Mouse (Mus musculus) hindlimb bud, embryonic 11.5 days (tissue): ENCODE measurements around the gene Spata31d1b.
"Not testable (repeated sequence)": the region's sequence is repeated elsewhere in the genome, so short reads cannot be mapped to it uniquely, and the experiment has no call there.

ENCODE experiments used
- DNase-seq: peaks from one replicate; pipeline ENCODE4 v3.0.0-alpha.2; 2012; ENCODE audit warnings: low read depth, low spot score; ENCODE audit errors: extremely low spot score

The Spata31d1b gene

GRCm38 (mm10) chr13:59711984-59712383 lies at the start of gene Spata31d1b:
TSS of gene Spata31d1b (plus strand) at chr13:59712284.
- DNase-seq: not testable (repeated sequence)

- no peak for DNase-seq
Observed at GRCm38 (mm10) chr13:59663939-59664712, 48.0 kb upstream of the Spata31d1b start.

DNA sequence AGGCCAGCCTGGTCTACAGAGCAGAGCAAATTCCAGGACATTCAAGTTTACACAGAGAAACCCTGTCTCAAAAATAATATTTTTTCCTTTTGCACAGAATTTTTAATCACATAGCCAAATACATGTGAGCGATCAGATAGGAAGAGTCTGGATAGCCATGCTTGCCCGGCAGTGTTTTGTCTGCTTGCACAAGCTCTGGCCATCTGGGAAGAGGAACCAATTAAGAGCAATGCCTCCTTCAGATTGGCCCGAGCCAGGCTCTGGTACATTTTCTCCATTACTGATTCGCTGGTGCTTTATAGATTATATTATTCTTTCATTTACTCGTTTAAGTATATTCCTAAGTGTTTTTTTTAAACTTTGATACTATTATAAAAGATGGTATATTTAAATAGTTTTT lies 44.3 kb upstream of the Spata31d1b start:
- no peak for DNase-seq

DNA sequence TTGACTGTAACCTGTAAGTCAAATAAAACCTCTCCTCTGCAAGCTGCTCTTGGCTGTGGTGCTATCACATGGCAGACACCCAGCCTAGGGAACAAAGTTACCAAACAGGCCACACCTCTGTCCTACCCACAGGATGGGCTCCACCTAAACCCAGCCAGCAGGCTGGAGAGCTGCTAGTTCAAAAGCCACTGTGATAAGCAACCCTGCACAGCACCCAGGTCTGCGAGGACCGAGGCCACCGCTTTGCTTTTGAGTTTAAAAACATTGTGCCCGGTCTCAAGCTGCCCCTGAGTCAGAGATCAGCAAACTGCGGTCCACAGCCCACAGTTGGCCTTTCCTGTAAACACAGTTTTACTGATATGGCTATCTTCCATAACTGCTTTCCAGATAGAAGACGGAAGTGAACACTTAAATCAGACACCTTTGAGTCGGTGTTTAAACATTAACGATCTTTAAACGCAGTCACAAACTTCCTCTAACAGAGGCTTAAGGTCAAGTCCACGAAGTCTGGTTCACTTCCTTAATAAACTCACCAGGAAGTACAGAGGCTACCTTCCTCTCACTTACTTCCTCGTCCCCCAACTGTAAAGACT lies 43.5 kb upstream of the Spata31d1b start:
- DNase-seq: no peak

DNA sequence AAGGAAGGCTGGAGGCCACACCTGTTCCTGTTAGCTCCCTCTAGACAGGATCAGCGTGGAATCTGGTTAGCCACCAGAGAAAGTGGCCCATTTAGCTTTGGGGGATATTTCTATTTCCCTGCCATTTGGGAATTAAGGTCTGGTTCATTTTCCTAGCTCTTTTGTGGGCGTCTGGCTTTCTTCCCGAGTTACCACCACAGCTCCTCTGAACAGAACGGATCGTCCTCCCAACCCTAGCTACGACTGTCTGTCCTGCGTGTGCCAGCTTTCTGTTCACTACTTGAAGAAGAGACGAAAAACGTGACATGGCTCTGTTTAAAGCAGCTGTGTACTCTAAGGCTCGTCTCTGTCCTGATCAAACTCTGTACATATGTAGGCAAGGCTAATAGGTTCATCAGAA lies 42.1 kb upstream of the Spata31d1b start:
- DNase-seq: no peak

- DNase-seq: no peak
Observed at GRCm38 (mm10) chr13:59671521-59671920, 40.6 kb upstream of the Spata31d1b start.

GRCm38 (mm10) chr13:59672248-59672647 lies 39.8 kb upstream of the Spata31d1b start:
- no peak for DNase-seq

DNA sequence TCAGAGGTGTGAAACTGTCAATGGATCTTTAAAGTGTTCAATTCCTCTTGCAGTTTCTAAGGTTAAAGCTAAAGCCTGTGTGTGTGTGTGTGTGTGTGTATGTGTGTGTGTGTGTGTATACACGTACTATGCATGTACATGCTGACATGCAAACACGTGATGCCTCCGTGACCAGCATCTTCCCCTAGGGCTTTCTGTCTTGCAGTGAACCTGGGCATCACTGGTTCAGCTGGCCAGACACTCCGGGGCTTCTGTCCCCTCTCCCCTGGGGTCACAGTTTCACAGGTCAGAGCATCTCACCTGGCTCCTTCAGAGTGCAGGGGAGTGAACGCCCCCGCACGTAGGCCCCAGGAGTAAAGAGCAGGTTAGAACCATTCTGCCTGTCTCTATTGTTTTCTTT lies 38.5 kb upstream of the Spata31d1b start:
- DNase-seq: no peak

- DNase-seq: no peak
Observed at GRCm38 (mm10) chr13:59674215-59674614, 37.9 kb upstream of the Spata31d1b start.

GRCm38 (mm10) chr13:59674761-59675150 lies 37.3 kb upstream of the Spata31d1b start:
- DNase-seq: peak; percentile 44

- no peak for DNase-seq
Observed at GRCm38 (mm10) chr13:59675151-59676011, 36.7 kb upstream of the Spata31d1b start, which contains the start of gene Golm1. TSS of gene Golm1 (minus strand) at chr13:59675811.

DNA sequence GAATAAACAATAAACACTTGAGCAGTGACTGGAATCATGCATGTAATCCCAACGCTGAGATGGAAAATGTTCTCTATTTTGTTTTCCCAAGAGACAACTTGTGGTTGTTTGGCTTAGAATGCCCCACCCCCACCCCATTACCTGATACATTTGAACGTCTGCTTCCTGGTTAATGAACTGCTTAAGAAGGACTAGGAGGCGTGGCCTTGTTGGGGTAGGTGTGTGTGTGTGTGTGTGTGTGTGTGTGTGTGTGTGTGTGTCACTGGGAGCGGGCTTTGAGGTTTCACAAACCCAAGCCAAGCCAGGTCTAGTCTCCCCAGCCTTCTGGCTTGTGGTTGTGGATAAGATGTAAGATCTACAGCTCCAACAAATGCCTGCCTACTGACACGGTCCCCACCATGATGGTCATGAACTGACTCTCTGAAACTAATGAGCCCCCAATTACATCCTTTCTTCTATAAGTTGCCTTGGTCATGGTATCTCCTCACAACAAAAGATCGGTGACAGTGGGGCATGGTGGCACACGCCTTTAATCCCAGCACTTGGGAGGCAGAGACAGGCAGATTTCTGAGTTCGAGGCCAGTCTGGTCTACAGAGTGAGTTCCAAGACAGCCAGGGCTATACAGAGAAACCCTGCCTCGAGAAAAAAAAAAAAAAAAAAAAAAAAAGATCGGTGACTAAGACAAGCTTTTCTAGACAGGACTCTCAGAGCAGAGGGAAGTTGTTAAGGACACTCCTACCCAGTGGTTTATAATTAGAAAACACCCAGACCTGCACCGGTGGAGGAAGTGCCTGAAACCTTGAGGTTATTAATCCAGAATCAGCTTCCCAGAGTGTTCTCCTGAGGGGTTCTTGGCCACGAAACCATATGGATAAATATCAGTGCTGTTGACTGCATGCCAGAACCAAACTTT lies 35.5 kb upstream of the Spata31d1b start:
- DNase-seq: no peak

DNA sequence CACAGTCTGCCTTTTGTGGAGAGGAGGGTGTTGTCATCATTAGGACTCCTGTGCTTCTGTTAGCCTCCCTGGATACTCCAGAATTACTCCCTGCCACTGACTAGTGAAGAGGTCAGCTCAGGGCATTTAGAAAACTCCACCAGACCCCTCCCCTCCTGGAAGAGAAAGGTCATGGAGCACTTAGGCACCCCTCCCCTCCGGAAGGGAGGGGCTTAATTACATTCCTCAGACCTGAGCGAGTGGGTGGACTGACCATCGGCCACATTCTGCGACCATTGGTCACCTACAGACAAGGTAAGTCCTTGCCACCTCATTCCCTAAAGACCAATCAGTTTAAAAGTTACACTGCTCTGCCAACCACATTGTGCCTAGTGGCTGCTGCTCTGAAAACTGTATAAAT lies 32.8 kb upstream of the Spata31d1b start:
- DNase-seq: no peak

DNA sequence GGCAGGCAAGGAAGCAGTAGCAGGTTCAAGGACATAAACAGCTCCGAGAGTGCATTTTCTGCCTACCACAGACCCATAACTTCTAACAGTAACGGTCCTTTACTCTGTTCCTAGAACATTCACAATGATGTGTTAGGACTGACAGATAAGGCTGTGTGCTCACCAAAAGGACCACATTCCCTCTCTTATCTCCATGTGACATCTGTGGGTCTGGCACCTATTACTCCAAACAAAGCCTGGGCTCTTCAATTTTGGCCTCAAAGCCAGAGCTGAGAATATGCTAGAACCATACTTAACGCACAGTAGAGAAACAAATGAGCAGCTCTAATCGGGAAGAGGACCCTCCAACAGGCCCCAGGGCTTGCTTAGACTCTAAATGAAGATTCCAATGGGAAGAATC lies 32.2 kb upstream of the Spata31d1b start:
- no peak for DNase-seq

GRCm38 (mm10) chr13:59682629-59683028 lies 29.5 kb upstream of the Spata31d1b start:
- no peak for DNase-seq

DNA sequence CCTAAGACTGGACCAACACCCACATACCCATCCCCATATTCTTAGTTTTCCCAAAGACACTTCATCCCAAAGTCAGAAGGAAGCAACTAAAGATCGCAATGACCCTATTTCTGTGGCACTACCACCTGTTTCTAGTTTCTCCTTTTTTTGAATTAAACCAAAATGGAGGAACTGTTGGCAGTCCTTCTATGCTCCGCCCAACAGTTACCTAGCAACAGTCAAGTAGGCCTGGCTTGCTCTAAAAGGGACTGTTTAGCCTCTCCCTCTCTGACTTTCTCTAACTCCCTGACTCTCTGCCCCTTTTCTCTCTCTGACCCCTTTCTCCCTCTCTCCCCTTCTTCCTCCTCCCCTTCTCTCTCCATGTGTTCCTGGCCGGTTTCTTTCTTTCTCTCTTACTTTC lies 26.8 kb upstream of the Spata31d1b start:
- DNase-seq: no peak

GRCm38 (mm10) chr13:59688338-59688770 lies 23.7 kb upstream of the Spata31d1b start:
- no peak for DNase-seq

DNA sequence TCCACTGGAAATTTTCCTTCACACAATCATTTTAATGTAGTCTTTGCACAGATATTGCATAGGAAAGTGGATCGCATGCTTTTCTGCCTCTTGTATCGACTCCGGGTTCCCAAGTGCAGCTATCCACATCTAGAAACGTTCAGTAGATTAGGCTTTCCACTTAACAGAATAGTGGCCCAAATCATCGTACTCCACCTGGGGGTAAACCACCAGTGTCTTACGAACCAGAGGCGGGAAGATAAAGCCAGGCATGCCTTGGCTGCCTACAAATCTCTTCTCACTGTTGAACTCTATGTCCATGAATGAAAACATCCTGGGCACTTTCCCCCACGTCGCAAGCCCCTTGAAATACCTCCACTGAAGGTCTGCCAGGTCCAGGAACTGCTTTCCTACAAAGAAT lies 22.8 kb upstream of the Spata31d1b start:
- DNase-seq: no peak

- DNase-seq: no peak
Observed at GRCm38 (mm10) chr13:59689843-59690242, 22.2 kb upstream of the Spata31d1b start.

DNA sequence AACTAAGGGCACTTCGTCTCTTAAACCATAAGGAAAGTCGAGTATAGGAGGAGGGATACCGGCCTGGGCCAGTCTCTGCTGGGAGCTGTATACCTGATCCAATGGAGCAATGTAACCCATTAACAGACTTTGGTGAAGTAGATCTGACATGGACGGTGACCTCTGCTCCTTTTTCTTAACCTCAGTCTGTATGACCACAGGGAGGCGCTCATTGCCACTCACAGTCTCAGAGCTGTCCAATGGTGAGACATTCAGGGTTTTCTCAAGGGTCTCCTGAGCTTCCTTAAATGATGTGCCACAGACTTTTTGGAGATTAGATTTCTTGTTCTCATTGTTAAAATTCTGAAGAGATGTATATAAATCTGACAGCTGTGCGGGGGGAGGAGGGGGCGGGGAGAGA lies 21.5 kb upstream of the Spata31d1b start:
- DNase-seq: no peak

- no peak for DNase-seq
Observed at GRCm38 (mm10) chr13:59691478-59691877, 20.6 kb upstream of the Spata31d1b start.
